Mouse (Mus musculus) heart, postnatal 25 days (tissue): ENCODE data around the gene Gm21411. TPM values are rescaled to one million over a fixed set of nuclear protein-coding genes. Genes with fewer than 3 reads are reported as not detected.
"Not testable (repeated sequence)": the region's sequence is repeated elsewhere in the genome, so short reads cannot be mapped to it uniquely, and the experiment has no call there.

ENCODE experiments used
- DNase-seq: peaks from one replicate; pipeline ENCODE4 v3.0.0; 2022; ENCODE audit warnings: low spot score
- intact Hi-C: fragments of 180-260 bp; cut with DNase I; formaldehyde crosslinking; loops from one replicate; pipeline ENCODE4 v1.15.1; 2025
- total RNA-seq, 2 experiments: library from RNA; stranded (reverse); gene quantifications; 2 replicates each; pipeline ENCODE4 v1.2.3; 2021

Gene Gm21411
- not detected for total RNA-seq

- DNase-seq, intact Hi-C loops: not testable (repeated sequence)
Measured at GRCm38 (mm10) chr4:146909386-146910137, at the start of gene Gm21411. Gene Gm21411 (minus strand): TSS chr4:146909590.

DNA sequence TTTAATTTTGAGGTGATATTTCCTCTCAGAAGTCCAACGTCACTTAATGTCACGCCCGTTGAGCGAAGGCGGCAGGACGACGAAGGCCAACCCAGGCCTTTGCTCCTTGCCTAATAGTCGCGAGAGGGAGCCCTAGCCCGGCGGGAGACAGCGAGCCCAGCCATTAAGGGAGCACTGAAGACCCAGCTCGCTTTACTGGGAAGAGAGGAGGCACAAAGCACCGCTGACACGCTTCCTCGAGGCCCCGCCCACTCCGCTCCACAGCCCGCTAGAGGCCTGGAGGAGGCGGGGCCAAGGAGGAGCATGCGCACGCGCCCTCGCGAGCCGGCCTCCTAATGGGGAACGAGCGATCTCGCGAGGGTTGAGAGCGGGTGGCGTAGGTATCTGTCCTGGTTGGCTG lies 32.3 kb upstream of the Gm21411 start:
- DNase-seq, intact Hi-C loops: not testable (repeated sequence)

DNA sequence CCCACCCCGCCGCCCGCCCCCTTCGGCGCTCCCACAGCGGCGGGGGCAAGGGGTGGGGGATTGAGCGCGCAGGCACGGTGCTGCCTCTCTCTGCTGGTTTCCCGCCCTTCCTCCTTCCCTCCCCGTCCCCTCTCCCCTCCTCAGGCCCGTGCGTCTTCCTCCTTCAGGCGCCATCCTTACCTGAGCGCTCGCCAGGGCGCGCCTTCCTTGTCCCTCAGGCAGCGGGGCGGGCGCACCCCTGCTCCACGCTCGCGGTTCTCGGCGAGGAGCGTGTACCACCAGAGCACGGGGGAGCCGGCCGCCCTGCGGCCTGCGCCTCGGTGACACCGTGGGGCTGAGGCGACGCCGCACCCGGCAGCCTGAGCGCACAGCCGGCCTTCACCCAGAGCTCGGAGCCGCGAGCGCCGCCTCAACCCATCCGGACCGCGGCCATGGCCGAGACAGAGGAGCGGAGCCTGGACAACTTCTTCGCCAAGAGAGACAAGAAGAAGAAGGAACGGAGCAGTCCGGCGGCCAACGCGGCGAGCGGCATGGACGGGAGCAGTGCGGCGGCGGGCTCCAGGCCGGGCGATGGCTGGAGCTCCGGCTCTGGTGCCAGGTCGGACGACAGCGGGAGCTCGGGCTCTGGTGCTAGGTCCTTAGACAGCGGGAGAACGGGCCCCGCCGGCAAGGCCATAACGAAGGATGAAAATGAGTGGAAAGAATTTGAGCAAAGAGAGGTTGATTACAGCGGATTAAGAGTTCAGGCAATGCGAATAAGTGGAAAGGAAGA lies 23.1 kb upstream of the Gm21411 start:
- intact Hi-C loops = no loop called here

GRCm38 (mm10) chr4:146915196-146915595 lies 5.8 kb upstream of the Gm21411 start:
- DNase-seq = no peak
- intact Hi-C loops = no loop called here

More for the DNA sequence above, 23.1 kb upstream of the Gm21411 start:
- no peak for DNase-seq

DNA sequence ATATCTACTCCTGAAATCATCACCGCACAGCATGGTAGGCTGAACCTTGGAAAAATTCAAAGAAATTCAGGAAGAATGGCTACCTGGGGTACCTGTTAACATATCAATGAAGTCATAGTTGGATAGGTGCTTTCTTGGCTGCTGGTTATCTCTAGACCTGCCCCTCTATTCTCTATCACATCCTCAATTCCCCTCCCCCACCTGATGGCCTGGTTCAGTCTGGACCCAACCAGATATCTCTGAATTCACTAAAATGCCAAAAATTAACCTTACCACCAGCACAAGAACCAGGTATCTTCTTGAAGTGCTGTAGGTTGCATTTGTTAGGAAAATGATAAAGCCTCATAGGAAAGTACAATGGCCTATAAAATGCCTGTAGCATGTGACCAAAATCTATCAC lies 1.3 kb downstream of the Gm21411 start:
- DNase-seq, intact Hi-C loops: not testable (repeated sequence)

DNA sequence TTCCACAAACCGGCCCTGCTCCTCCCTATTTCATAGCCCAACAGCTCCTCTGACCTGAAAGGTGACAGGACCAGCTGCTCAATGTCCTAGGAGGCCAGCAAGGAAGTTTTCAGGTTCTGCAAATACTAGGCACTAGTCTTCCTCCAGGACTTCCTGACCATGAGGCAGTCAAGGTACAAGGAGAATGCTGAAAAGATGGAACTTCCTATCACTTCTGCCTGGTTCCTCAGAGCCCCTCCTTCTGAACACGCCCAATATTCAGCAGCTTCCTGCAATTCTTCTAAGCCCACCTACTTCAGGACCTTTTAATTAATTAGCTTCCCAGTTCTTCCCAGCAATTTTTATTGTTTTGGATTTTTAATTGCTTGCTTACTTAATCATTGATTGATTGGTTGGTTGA lies 4.6 kb downstream of the Gm21411 start:
- DNase-seq, intact Hi-C loops: not testable (repeated sequence)

DNA sequence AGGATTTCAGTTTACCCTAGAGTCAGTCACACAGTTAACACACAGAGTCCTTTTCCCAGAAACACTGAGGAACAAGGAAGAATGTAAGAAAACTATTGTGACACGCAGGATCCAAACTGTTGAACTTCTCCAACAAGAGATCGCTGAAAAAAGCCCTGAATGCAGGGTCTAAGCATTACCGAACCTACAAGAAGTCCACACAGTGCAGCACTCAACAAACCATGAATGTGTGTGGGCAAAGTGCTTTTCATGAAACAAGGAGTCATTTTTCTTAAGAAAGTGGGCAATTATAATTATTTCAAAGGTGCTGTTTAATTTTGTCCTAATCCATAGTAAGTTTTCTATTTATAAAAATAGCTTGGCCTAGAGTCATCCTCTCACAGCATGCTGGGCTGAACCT lies 6.3 kb downstream of the Gm21411 start:
- DNase-seq, intact Hi-C loops: not testable (repeated sequence)

Other genes with a start within 250 kb of the Gm21411 start
- gene Zfp989, start 62.4 kb upstream of the Gm21411 start, total RNA-seq = not detected
- under 1 TPM; 0.68 to 0.78 TPM for gene Rex2, start 112.3 kb upstream of the Gm21411 start, total RNA-seq
- 1 to 10 TPM; 5.7 to 5.9 TPM for gene Zfp991, start 222.4 kb upstream of the Gm21411 start, total RNA-seq